Mouse (Mus musculus) stomach, embryonic 15.5 days (tissue): ENCODE measurements around the gene Cd5. TPM values are rescaled to one million over a fixed set of nuclear protein-coding genes. Genes with fewer than 3 reads are reported as not detected.

Experiments used
- ATAC-seq: fragments of 200-750 bp; cut with Nextera tagmentation; 2 replicates; pipeline ENCODE4 v1.8.0; 2017; ENCODE audit warnings: low read depth, moderate number of reproducible peaks, moderate TSS enrichment; ENCODE audit not compliant: insufficient read depth, low FRiP score
- H3K27ac ChIP-seq: fragments of 300-500 bp; sonication (generic); 2 replicates; pipeline ENCODE4 v1.5.1; 2015; ENCODE audit warnings: mild to moderate bottlenecking, inconsistent platforms
- H3K27me3 ChIP-seq: fragments of 300-500 bp; sonication (generic); replicated peaks from 2 replicates; pipeline ENCODE4 v1.6.1; 2015; ENCODE audit warnings: inconsistent platforms
- H3K36me3 ChIP-seq: fragments of 300-500 bp; sonication (generic); 2 replicates; pipeline ENCODE4 v1.6.1; 2015; ENCODE audit warnings: inconsistent platforms
- H3K4me1 ChIP-seq: fragments of 300-500 bp; sonication (generic); 2 replicates; pipeline ENCODE4 v1.6.1; 2015; ENCODE audit warnings: inconsistent platforms
- H3K4me2 ChIP-seq: fragments of 300-500 bp; sonication (generic); 2 replicates; pipeline ENCODE4 v1.6.1; 2015; ENCODE audit warnings: mild to moderate bottlenecking, inconsistent platforms
- H3K4me3 ChIP-seq: fragments of 300-500 bp; sonication (generic); replicated peaks from 2 replicates; pipeline ENCODE4 v1.5.1; 2015; ENCODE audit warnings: inconsistent platforms
- H3K9ac ChIP-seq: fragments of 300-500 bp; sonication (generic); 2 replicates; pipeline ENCODE4 v1.6.1; 2015; ENCODE audit warnings: inconsistent platforms
- H3K9me3 ChIP-seq: fragments of 300-500 bp; sonication (generic); 2 replicates; pipeline ENCODE4 v1.6.1; 2016; ENCODE audit warnings: inconsistent platforms
- WGBS: fragments of 180-500 bp; shearing (Covaris S2); methylation state at CpG from one replicate; pipeline ENCODE4 v1.1.7; 2015; 5-methylcytosine and 5-hydroxymethylcytosine counted together
- polyA plus RNA-seq: library from polyadenylated mRNA; unstranded; fragments of >200 nt; fragmentation: Nextera tagmentation; extraction: Ambion mirVana; gene quantifications from 2 replicates; pipeline ENCODE4 v1.2.1, GENCODE M21; 2015

Cd5 gene
- polyA plus RNA-seq, 1 experiment from 2014 or later, result 1.9 TPM

DNA sequence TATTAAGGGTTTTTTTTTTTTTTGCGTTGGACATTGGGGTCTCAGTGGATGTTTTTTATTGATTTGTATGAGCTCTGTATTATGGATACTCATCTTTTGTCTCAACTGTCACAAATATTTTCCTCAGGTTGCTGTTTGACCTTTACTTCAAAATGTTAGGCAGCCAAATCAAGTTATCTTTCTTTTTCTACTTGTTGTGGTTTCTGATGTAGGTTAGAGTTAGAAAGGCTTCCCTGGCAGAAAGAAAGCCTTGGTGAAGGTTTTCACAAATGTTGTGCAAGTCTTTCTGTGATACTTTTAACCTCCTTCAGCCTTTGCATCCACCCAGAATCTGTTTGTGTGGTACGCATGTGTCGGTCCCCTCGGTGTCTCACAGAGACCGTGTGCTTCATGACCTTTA lies 13.8 kb upstream of the Cd5 start:
- no peak for ATAC-seq
- no peaks in the 10 kb centered on the region for H3K27me3 ChIP-seq
- no peaks in the 10 kb centered on the region for H3K9me3 ChIP-seq
- H3K27ac ChIP-seq, result no peak overlapping the region
- H3K9ac ChIP-seq, result no peak overlapping the region
- no peaks in the 10 kb centered on the region for H3K4me1 ChIP-seq
- no peak overlapping the region for H3K4me2 ChIP-seq
- WGBS, result 92% methylated on average over 5 of the region's 5 CpGs
- H3K4me3 ChIP-seq, result no peak overlapping the region
- H3K36me3 ChIP-seq, result no peaks in the 10 kb centered on the region

DNA sequence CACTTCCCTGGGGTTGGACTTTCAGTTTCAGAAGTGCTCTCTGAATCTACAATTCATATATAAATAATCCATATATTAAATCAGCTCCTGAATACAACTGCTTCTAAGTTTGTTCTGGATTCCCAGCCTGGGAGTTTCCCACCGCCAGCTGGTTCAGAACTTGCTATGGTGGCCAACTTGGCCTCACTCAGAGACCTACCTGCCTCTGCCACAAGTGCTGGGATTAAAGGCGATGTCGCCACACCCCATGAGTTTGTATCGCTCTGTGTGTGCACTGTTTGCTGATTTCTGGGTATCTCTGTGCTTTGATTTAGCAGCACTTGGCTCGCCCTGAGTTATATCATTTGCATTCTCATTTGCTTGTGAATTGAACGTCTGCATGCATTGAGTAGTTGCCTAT lies 13.3 kb upstream of the Cd5 start:
- Histone ChIP-seq H3K27ac (no peak overlapping the region), H3K27me3 (no peaks in the 10 kb centered on the region), H3K36me3 (no peaks in the 10 kb centered on the region), H3K4me2 (no peak overlapping the region), H3K4me3 (no peak overlapping the region), H3K9me3 (no peaks in the 10 kb centered on the region), H3K4me1 (no peaks in the 10 kb centered on the region), H3K9ac (no peak overlapping the region)
- no peak for ATAC-seq
- WGBS, result 88% methylated on average over 6 of the region's 6 CpGs

DNA sequence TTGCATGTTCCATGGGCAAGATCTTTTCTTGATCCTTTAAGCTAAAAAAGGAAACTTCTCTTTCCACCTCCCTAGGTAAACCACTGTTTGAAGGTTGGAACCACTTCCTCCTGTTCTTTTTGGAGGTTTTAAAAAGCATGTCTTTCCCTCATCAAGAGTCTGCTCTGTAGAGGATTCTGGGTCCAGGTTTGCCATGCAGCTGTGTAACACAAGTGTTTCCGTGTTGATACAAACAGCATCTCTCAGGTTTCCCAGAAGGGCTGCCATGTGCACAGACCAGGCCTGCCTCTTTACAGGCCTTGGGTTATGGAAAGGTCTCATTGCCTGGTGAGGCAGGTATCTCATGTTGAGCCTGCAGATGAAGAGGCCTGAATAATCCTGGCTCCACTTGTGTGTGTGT lies 12.8 kb upstream of the Cd5 start:
- 86% methylated on average over 1 of the region's 1 CpGs for WGBS
- Histone ChIP-seq H3K9me3 (no peaks in the 10 kb centered on the region), H3K4me3 (no peak overlapping the region), H3K9ac (no peak overlapping the region), H3K36me3 (no peaks in the 10 kb centered on the region), H3K4me1 (no peaks in the 10 kb centered on the region), H3K27me3 (no peaks in the 10 kb centered on the region), H3K27ac (no peak overlapping the region), H3K4me2 (no peak overlapping the region)
- ATAC-seq, result no peak

DNA sequence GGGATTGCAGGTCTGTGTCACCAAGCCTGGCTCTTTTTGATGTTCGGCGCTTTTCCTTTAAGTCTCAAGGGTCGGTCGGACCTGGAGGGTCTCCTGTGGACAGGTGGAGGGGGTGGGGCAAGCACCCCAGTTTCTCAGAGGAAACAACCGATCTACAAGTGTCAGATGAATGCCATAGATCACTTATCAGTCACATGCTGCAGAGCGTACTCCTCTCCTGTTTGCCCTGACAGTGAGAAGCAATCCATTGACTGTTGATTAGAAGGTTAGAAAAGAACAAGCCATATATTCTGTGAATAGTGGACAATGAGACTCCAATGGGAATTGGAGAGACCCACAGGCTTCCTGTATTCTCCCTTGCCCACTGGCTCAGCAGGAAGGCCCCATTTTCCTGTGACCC lies 11.4 kb upstream of the Cd5 start:
- no peak overlapping the region for H3K4me3 ChIP-seq
- H3K9me3 ChIP-seq, result no peaks in the 10 kb centered on the region
- H3K27me3 ChIP-seq, result no peaks in the 10 kb centered on the region
- H3K36me3 ChIP-seq, result no peaks in the 10 kb centered on the region
- no peak overlapping the region for H3K4me2 ChIP-seq
- no peak overlapping the region for H3K9ac ChIP-seq
- H3K27ac ChIP-seq, result no peak overlapping the region
- 75% methylated on average over 6 of the region's 6 CpGs for WGBS
- H3K4me1 ChIP-seq, result no peaks in the 10 kb centered on the region
- no peak for ATAC-seq

DNA sequence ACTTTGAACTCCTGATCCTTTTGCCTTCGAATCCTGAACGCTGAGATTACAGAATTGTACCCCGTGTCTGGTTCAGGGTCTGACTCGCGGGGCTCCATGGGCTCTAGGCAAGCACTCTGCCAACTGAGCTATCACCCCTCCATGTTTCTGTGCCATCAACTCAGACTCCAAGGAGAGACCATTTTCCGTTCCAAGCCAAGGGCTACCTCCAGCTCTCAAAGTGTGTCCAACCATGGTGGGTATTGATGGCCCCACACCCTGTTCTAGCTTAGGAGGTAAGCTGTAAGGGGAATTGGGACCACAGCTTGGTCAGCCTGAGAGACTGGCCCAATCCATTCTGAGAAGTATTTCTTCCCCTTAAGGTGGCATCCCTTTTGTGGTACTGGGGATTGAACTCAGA lies 10.5 kb upstream of the Cd5 start:
- 88% methylated on average over 6 of the region's 6 CpGs for WGBS
- no peak overlapping the region for H3K27ac ChIP-seq
- no peak for ATAC-seq
- H3K4me1 ChIP-seq, result no peaks in the 10 kb centered on the region
- H3K27me3 ChIP-seq, result no peaks in the 10 kb centered on the region
- no peaks in the 10 kb centered on the region for H3K36me3 ChIP-seq
- H3K4me2 ChIP-seq, result no peak overlapping the region
- H3K4me3 ChIP-seq, result no peak overlapping the region
- no peak overlapping the region for H3K9ac ChIP-seq
- no peaks in the 10 kb centered on the region for H3K9me3 ChIP-seq

DNA sequence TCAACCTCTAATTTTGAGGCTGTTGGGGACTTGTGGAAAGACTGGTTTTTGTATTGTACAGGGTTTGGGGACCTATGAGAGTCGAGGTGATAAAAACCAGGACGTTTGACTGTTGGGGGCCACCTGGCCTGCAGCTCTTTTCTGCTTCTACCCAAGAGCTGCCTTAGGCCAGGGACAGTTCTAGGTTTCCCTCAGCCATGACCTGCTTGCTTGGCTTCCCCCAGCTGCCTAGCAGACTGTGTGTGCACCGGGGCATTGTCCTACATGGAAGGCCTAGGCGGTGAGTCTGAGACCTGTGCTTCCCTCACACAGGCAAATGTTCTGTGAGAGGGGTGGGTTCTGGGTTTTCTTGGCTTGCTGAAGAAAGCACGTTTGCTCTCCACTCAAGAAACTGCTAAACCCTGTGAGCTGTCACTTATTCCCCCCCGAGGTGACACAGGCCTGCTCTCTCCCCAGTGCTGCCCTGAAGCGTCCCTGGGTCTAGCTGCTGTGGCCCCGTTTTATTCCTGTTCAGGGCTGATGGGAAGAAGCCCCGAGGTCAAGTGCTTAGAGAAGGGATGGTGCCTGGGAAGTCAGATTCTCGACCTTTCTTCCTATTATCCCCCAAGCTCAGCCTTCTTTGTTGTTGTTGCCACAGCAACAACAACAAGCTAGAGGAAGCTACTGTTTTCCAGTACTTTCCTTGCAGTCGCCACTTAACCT lies 9.8 kb upstream of the Cd5 start:
- no peak for ATAC-seq
- H3K9ac ChIP-seq, result no peak overlapping the region
- H3K4me2 ChIP-seq, result no peak overlapping the region
- no peaks in the 10 kb centered on the region for H3K27me3 ChIP-seq
- H3K36me3 ChIP-seq, result no peaks in the 10 kb centered on the region
- no peak overlapping the region for H3K27ac ChIP-seq
- H3K4me3 ChIP-seq, result no peak overlapping the region
- H3K9me3 ChIP-seq, result no peaks in the 10 kb centered on the region
- 66% methylated on average over 11 of the region's 11 CpGs for WGBS
- H3K4me1 ChIP-seq, result no peaks in the 10 kb centered on the region

DNA sequence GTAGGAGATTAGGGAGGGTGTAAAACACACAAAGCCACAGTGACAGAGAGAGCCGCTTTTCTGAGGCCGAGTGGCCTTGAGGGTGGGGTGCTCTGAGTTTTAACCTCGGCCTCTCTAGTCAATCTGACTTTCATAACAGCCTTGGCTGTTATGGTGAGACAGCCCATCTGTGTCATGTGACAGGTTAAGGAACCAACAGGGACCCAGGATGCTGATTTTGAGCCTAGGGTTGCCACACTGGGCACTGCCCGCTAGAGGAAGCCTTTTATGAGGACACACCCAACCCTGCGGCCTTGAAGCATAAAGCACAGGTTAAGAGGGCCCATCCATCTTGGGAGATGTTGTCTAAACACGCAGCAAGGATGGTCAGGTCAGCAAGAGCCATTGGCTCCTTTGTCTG lies 8.9 kb upstream of the Cd5 start:
- no peaks in the 10 kb centered on the region for H3K27me3 ChIP-seq
- no peak overlapping the region for H3K9ac ChIP-seq
- 61% methylated on average over 6 of the region's 6 CpGs for WGBS
- H3K9me3 ChIP-seq, result no peaks in the 10 kb centered on the region
- no peak overlapping the region for H3K4me3 ChIP-seq
- no peak for ATAC-seq
- H3K36me3 ChIP-seq, result no peaks in the 10 kb centered on the region
- no peak overlapping the region for H3K27ac ChIP-seq
- no peaks in the 10 kb centered on the region for H3K4me1 ChIP-seq
- no peak overlapping the region for H3K4me2 ChIP-seq

DNA sequence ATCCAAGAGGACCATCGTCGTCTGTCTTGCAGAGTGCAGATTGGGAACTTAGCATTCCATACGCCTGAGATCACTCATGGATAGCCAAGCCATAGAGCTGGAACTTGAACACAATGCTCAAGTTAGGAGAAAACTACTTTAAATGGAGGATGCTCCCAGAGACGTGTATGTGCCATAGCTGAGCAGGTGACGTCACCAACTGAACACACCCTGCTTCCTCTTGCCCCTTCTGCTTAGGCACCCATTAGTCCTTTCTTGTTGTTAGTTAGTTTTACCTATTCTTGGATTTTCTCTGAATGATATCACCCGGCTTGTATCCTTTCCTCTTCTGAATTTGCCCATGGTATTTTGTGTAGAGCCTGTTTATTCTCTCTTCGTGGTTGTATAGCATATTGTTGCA lies 8.4 kb upstream of the Cd5 start:
- no peak overlapping the region for H3K4me2 ChIP-seq
- no peak overlapping the region for H3K9ac ChIP-seq
- H3K27ac ChIP-seq, result no peak overlapping the region
- no peak for ATAC-seq
- no peaks in the 10 kb centered on the region for H3K9me3 ChIP-seq
- H3K4me3 ChIP-seq, result no peak overlapping the region
- no peaks in the 10 kb centered on the region for H3K4me1 ChIP-seq
- no peaks in the 10 kb centered on the region for H3K36me3 ChIP-seq
- 76% methylated on average over 7 of the region's 7 CpGs for WGBS
- H3K27me3 ChIP-seq, result no peaks in the 10 kb centered on the region

DNA sequence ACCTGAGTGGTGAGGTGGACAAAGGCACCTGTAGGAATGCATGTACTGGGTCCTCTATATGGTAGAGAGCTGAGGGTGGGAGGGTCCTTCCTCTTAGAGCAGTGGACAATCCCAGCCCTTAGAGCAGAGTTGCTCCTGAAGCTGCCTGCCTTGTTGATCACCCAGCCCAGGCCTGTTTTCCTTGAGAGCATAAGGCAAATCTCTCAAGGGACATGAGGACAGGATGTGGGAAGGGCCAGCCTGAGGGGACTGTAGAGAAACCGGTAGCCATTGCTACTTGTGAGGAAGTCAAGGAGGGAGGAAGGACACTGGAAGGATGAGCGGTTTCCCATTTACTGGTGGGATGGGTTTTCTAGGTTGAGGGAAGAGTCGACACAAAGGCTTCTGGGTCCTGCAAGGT lies 3.8 kb upstream of the Cd5 start:
- 73% methylated on average over 3 of the region's 3 CpGs for WGBS
- no peak for ATAC-seq
- Histone ChIP-seq H3K27ac (no peak overlapping the region), H3K9me3 (no peaks in the 10 kb centered on the region), H3K4me3 (no peak overlapping the region), H3K27me3 (no peaks in the 10 kb centered on the region), H3K36me3 (no peaks in the 10 kb centered on the region), H3K9ac (no peak overlapping the region), H3K4me2 (no peak overlapping the region), H3K4me1 (no peaks in the 10 kb centered on the region)

DNA sequence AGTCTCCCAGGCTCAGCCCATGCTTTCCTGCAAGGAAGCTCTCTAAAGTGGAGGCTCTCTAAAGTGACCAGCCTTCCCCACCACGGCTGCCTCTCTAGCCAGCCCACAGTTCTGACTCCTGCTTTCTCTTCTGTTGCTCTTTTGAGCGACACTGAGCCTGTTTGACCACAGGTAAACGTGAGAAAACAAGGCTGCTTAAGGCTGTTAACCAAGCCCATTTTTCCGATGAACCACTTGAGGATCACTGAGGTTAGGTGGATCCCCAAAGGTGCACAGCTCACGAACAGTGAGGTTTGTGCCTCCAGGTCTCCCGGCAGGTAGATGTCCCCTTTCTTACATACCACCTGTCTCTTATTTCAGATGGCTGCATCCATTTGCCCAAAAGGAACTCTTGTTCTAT lies 3.3 kb upstream of the Cd5 start:
- WGBS, result 81% methylated on average over 6 of the region's 6 CpGs
- no peaks in the 10 kb centered on the region for H3K4me1 ChIP-seq
- no peak overlapping the region for H3K4me2 ChIP-seq
- no peak overlapping the region for H3K27ac ChIP-seq
- no peak overlapping the region for H3K4me3 ChIP-seq
- no peaks in the 10 kb centered on the region for H3K9me3 ChIP-seq
- no peaks in the 10 kb centered on the region for H3K36me3 ChIP-seq
- H3K27me3 ChIP-seq, result no peaks in the 10 kb centered on the region
- no peak for ATAC-seq
- H3K9ac ChIP-seq, result no peak overlapping the region

DNA sequence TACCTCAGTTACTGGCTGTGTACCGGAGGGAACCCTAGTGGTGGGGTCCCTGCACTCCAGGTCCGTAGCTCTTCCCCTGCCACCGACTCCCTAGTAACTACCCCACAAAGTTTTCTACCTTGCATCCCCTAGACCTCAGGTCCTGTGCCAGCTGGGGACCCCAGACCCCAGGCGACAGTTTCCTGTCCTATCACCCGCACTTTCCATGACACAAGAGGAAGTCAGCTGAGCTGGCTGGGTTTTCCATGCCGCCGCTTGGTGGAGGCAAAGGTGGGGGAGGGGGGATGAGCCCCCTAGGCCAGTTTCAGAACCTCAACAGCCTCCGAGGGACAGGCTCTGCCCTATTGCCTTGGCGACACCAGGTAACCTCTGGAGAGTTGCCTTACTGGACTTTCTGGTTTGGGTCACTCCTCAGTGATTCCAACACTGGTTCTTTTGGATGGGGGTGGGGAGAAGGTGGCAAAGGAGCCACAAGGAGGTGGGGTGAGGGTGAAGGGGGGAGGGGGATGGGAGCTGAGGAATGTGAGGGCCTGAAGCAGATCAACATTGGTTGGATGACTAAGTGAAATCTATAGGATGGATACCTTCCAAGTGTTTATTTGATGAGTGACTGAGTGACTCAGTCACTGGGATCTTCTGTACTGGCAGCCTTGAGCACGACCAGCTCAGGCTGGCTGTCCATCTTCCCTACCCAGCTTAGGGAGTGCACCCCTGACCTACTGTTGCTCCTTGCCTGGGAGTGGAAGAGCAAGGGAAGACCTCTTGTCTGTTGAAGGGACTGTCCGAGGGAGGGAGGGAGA lies 2.0 kb upstream of the Cd5 start:
- ATAC-seq, result peak; percentile 48; the same call in 1 of the 2 replicates
- no peak overlapping the region for H3K9ac ChIP-seq

DNA sequence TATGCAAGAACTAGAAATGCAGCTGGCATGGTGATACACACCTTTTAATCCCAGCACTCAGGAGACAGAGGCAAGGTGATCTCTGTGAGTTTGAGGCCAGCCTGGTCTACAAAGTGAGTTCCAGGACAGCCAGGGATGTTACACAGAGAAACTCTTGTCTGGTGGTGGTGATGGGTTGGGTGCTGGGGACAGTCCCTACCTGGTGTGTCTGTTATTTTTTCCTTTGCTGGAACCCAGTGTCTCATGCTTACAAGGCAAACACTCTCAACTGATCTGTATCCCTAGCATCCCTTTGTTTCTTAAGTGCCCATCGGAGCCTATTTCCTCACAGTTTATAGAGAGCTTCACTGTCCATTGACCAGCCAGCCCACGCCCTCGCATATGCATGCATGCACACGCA lies 1.1 kb upstream of the Cd5 start:
- no peak overlapping the region for H3K27ac ChIP-seq
- no peak overlapping the region for H3K4me3 ChIP-seq
- no peak overlapping the region for H3K4me2 ChIP-seq
- WGBS, result 90% methylated on average over 4 of the region's 4 CpGs
- H3K4me1 ChIP-seq, result no peaks in the 10 kb centered on the region
- no peaks in the 10 kb centered on the region for H3K9me3 ChIP-seq
- ATAC-seq, result no peak
- H3K27me3 ChIP-seq, result no peaks in the 10 kb centered on the region
- no peak overlapping the region for H3K9ac ChIP-seq
- H3K36me3 ChIP-seq, result no peaks in the 10 kb centered on the region

More for the DNA sequence above, 2.0 kb upstream of the Cd5 start:
- H3K9me3 ChIP-seq, result no peaks in the 10 kb centered on the region
- H3K27ac ChIP-seq, result peak overlapping the region; percentile 40; the same call in 1 of the 2 replicates
- no peak overlapping the region for H3K4me3 ChIP-seq
- no peaks in the 10 kb centered on the region for H3K27me3 ChIP-seq
- H3K4me1 ChIP-seq, result no peaks in the 10 kb centered on the region
- no peaks in the 10 kb centered on the region for H3K36me3 ChIP-seq
- WGBS, result 33% methylated on average over 11 of the region's 11 CpGs
- no peak overlapping the region for H3K4me2 ChIP-seq
